Mouse (Mus musculus): ENCODE results near the gene Gm20605. TPM values are rescaled to one million over a fixed set of nuclear protein-coding genes. Genes with fewer than 3 reads are reported as not detected.

The Gm20605 gene
- polyA plus RNA-seq, 1 experiment = 11.0 TPM

GRCm38 (mm10) chr5:137682526-137682925 lies 53.6 kb downstream of the Gm20605 start:
- TF ChIP-seq CTCF (IDR thresholded peaks at IDR 0.05; ENCODE audit: extremely low read depth, insufficient read depth, low read length) (no peak), POLR2A (IDR thresholded peaks at IDR 0.05; ENCODE audit: extremely low read depth, insufficient read depth, low read length) (no peak)
- Histone ChIP-seq H3K4me3 (ENCODE audit: insufficient read depth, low read length) (peak overlapping the region; percentile 17), H3K4me1 (ENCODE audit: control insufficient read depth, insufficient read depth, low read length) (peaks cover 4% of the 10 kb centered on the region), H3K27ac (ENCODE audit: insufficient read depth, low read length) (no peak overlapping the region)

- no peak overlapping the region for H3K27ac ChIP-seq (ENCODE audit: insufficient read depth, low read length)
- peaks cover 4% of the 10 kb centered on the region for H3K4me1 ChIP-seq (ENCODE audit: control insufficient read depth, insufficient read depth, low read length)
- H3K4me3 ChIP-seq (ENCODE audit: insufficient read depth, low read length) = peak overlapping the region; percentile 53
- TF ChIP-seq CTCF (IDR thresholded peaks at IDR 0.05; ENCODE audit: extremely low read depth, insufficient read depth, low read length) (no peak), POLR2A (IDR thresholded peaks at IDR 0.05; ENCODE audit: extremely low read depth, insufficient read depth, low read length) (no peak)
These were observed 54.7 kb downstream of the Gm20605 start for GRCm38 (mm10) chr5:137683388-137684293.

GRCm38 (mm10) chr5:137684294-137685123 lies 55.5 kb downstream of the Gm20605 start, which contains the start of gene Agfg2:
TSS of gene Agfg2 (minus strand) at chr5:137684726.
- no peak within 1 kb of the TSS for H3K27ac ChIP-seq (ENCODE audit: insufficient read depth, low read length)
- peak within 1 kb of the TSS; percentile 53 for H3K4me3 ChIP-seq (ENCODE audit: insufficient read depth, low read length)
- H3K4me1 ChIP-seq (ENCODE audit: control insufficient read depth, insufficient read depth, low read length) = peaks cover 4% of the 10 kb centered on the region
- TF ChIP-seq CTCF (IDR thresholded peaks at IDR 0.05; ENCODE audit: extremely low read depth, insufficient read depth, low read length) (no peak), POLR2A (IDR thresholded peaks at IDR 0.05; ENCODE audit: extremely low read depth, insufficient read depth, low read length) (peak; percentile 57)

- Histone ChIP-seq H3K27ac (ENCODE audit: insufficient read depth, low read length) (no peak overlapping the region), H3K4me3 (ENCODE audit: insufficient read depth, low read length) (no peak overlapping the region), H3K4me1 (ENCODE audit: control insufficient read depth, insufficient read depth, low read length) (peaks cover 4% of the 10 kb centered on the region)
- no peak for TF ChIP-seq CTCF (IDR thresholded peaks at IDR 0.05; ENCODE audit: extremely low read depth, insufficient read depth, low read length)
- no peak for TF ChIP-seq POLR2A (IDR thresholded peaks at IDR 0.05; ENCODE audit: extremely low read depth, insufficient read depth, low read length)
These were observed 56.7 kb downstream of the Gm20605 start for GRCm38 (mm10) chr5:137685653-137686052.

GRCm38 (mm10) chr5:137686127-137686790 lies 57.3 kb downstream of the Gm20605 start:
- TF ChIP-seq CTCF (IDR thresholded peaks at IDR 0.05; ENCODE audit: extremely low read depth, insufficient read depth, low read length) = no peak
- TF ChIP-seq POLR2A (IDR thresholded peaks at IDR 0.05; ENCODE audit: extremely low read depth, insufficient read depth, low read length) = no peak
- peaks cover 4% of the 10 kb centered on the region for H3K4me1 ChIP-seq (ENCODE audit: control insufficient read depth, insufficient read depth, low read length)
- no peak overlapping the region for H3K27ac ChIP-seq (ENCODE audit: insufficient read depth, low read length)
- H3K4me3 ChIP-seq (ENCODE audit: insufficient read depth, low read length) = no peak overlapping the region

GRCm38 (mm10) chr5:137689974-137690373 lies 61.0 kb downstream of the Gm20605 start:
- H3K27ac ChIP-seq (ENCODE audit: insufficient read depth, low read length) = no peak overlapping the region
- H3K4me1 ChIP-seq (ENCODE audit: control insufficient read depth, insufficient read depth, low read length) = no peaks in the 10 kb centered on the region
- TF ChIP-seq CTCF (IDR thresholded peaks at IDR 0.05; ENCODE audit: extremely low read depth, insufficient read depth, low read length) (no peak), POLR2A (IDR thresholded peaks at IDR 0.05; ENCODE audit: extremely low read depth, insufficient read depth, low read length) (no peak)
- H3K4me3 ChIP-seq (ENCODE audit: insufficient read depth, low read length) = no peak overlapping the region

GRCm38 (mm10) chr5:137690531-137690930 lies 61.6 kb downstream of the Gm20605 start:
- no peak overlapping the region for H3K27ac ChIP-seq (ENCODE audit: insufficient read depth, low read length)
- TF ChIP-seq CTCF (IDR thresholded peaks at IDR 0.05; ENCODE audit: extremely low read depth, insufficient read depth, low read length) (no peak), POLR2A (IDR thresholded peaks at IDR 0.05; ENCODE audit: extremely low read depth, insufficient read depth, low read length) (no peak)
- no peaks in the 10 kb centered on the region for H3K4me1 ChIP-seq (ENCODE audit: control insufficient read depth, insufficient read depth, low read length)
- no peak overlapping the region for H3K4me3 ChIP-seq (ENCODE audit: insufficient read depth, low read length)

GRCm38 (mm10) chr5:137691881-137692280 lies 62.9 kb downstream of the Gm20605 start:
- H3K27ac ChIP-seq (ENCODE audit: insufficient read depth, low read length) = no peak overlapping the region
- no peaks in the 10 kb centered on the region for H3K4me1 ChIP-seq (ENCODE audit: control insufficient read depth, insufficient read depth, low read length)
- no peak overlapping the region for H3K4me3 ChIP-seq (ENCODE audit: insufficient read depth, low read length)
- TF ChIP-seq POLR2A (IDR thresholded peaks at IDR 0.05; ENCODE audit: extremely low read depth, insufficient read depth, low read length) (no peak), CTCF (IDR thresholded peaks at IDR 0.05; ENCODE audit: extremely low read depth, insufficient read depth, low read length) (no peak)

Other genes starting within 250 kb of the Gm20605 start
- 0.15 and 0.21 TPM in 2 replicates for gene Zan, start 152.1 kb upstream of the Gm20605 start, polyA plus RNA-seq (2012; rRNA removed)
- 46.4 and 48.5 TPM in 2 replicates for gene Pop7, start 126.7 kb upstream of the Gm20605 start, polyA plus RNA-seq (2012; rRNA removed)
- gene Gigyf1, start 110.6 kb upstream of the Gm20605 start, polyA plus RNA-seq (2012; rRNA removed) = 41.0 and 50.2 TPM in 2 replicates
- gene Epo, start 95.9 kb upstream of the Gm20605 start, polyA plus RNA-seq (2012; rRNA removed) = not detected in 2 replicates
- 653 and 687 TPM in 2 replicates for gene Gnb2, start 95.7 kb upstream of the Gm20605 start, polyA plus RNA-seq (2012; rRNA removed)
- 179 and 199 TPM in 2 replicates for gene Actl6b, start 75.7 kb upstream of the Gm20605 start, polyA plus RNA-seq (2012; rRNA removed)
- 22.3 and 25.5 TPM in 2 replicates for gene Tfr2, start 59.3 kb upstream of the Gm20605 start, polyA plus RNA-seq (2012; rRNA removed)
- gene Mospd3, start 28.1 kb upstream of the Gm20605 start, polyA plus RNA-seq (2012; rRNA removed) = 45.1 and 45.3 TPM in 2 replicates
- gene Pcolce, start 15.4 kb upstream of the Gm20605 start, polyA plus RNA-seq (2012; rRNA removed) = 12.6 and 13.6 TPM in 2 replicates
- gene Fbxo24, start 173 bp upstream of the Gm20605 start, polyA plus RNA-seq (2012; rRNA removed) = 0.23 and 0.29 TPM in 2 replicates
- gene Lrch4, start 54 bp upstream of the Gm20605 start, polyA plus RNA-seq (2012; rRNA removed) = 11.5 and 15.0 TPM in 2 replicates
- gene Sap25, start 12.2 kb downstream of the Gm20605 start, polyA plus RNA-seq (2012; rRNA removed) = 24.6 and 26.0 TPM in 2 replicates
- gene Irs3, start 16.5 kb downstream of the Gm20605 start, polyA plus RNA-seq (2012; rRNA removed) = 0.09 and 0.25 TPM in 2 replicates
- gene Agfg2, start 55.6 kb downstream of the Gm20605 start, polyA plus RNA-seq (2012; rRNA removed) = 35.7 and 36.7 TPM in 2 replicates
- gene Nyap1, start 112.4 kb downstream of the Gm20605 start, polyA plus RNA-seq (2012; rRNA removed) = 69.7 and 74.8 TPM in 2 replicates
- 365 and 366 TPM in 2 replicates for gene Tsc22d4, start 116.6 kb downstream of the Gm20605 start, polyA plus RNA-seq (2012; rRNA removed)
- 26.9 and 27.6 TPM in 2 replicates for gene Ppp1r35, start 149.7 kb downstream of the Gm20605 start, polyA plus RNA-seq (2012; rRNA removed)
- 37.8 and 38.1 TPM in 2 replicates for gene Mepce, start 158.5 kb downstream of the Gm20605 start, polyA plus RNA-seq (2012; rRNA removed)
- 11.3 and 12.6 TPM in 2 replicates for gene Zcwpw1, start 158.6 kb downstream of the Gm20605 start, polyA plus RNA-seq (2012; rRNA removed)
- gene Pilra, start 207.1 kb downstream of the Gm20605 start, polyA plus RNA-seq (2012; rRNA removed) = 1.1 and 1.3 TPM in 2 replicates
- gene Pilrb1, start 228.9 kb downstream of the Gm20605 start, polyA plus RNA-seq (2012; rRNA removed) = 0.08 TPM in 1 of 2 replicates, not detected in the other
- 0.42 and 0.44 TPM in 2 replicates for gene Pilrb2, start 242.6 kb downstream of the Gm20605 start, polyA plus RNA-seq (2012; rRNA removed)